Mouse (Mus musculus): Measurements from ENCODE around the gene Muc20. TPM values are rescaled to one million over a fixed set of nuclear protein-coding genes. Genes with fewer than 3 reads are reported as not detected.

The Muc20 gene
- polyA plus RNA-seq, 1 experiment from 2014 or later, result 0.04 TPM

Other genes starting within 250 kb of the Muc20 start
- 140 and 162 TPM in 2 replicates for gene Tfrc, start 188.5 kb downstream of the Muc20 start, polyA plus RNA-seq (2014; fragmentation: Nextera tagmentation; extraction: Ambion mirVana)
- gene Tnk2, start 153.6 kb downstream of the Muc20 start, polyA plus RNA-seq (2014; fragmentation: Nextera tagmentation; extraction: Ambion mirVana), result 11.1 and 13.0 TPM in 2 replicates
- 3.5 and 3.7 TPM in 2 replicates for gene Muc4, start 61.5 kb downstream of the Muc20 start, polyA plus RNA-seq (2014; fragmentation: Nextera tagmentation; extraction: Ambion mirVana)
- not detected in 2 replicates for gene Smbd1, start 13.0 kb upstream of the Muc20 start, polyA plus RNA-seq (2014; fragmentation: Nextera tagmentation; extraction: Ambion mirVana)
- 103 and 107 TPM in 2 replicates for gene Fyttd1, start 80.1 kb upstream of the Muc20 start, polyA plus RNA-seq (2014; fragmentation: Nextera tagmentation; extraction: Ambion mirVana)
- gene Rubcn, start 80.3 kb upstream of the Muc20 start, polyA plus RNA-seq (2014; fragmentation: Nextera tagmentation; extraction: Ambion mirVana), result 18.2 and 19.3 TPM in 2 replicates
- 22.1 and 22.7 TPM in 2 replicates for gene Lrch3, start 116.7 kb upstream of the Muc20 start, polyA plus RNA-seq (2014; fragmentation: Nextera tagmentation; extraction: Ambion mirVana)

Data from intestine, embryonic 14.5 days (tissue).